Mouse (Mus musculus): ENCODE measurements around the gene D630039A03Rik.

D630039A03Rik gene

GRCm38 (mm10) chr4:57916201-57916661 lies at the start of gene D630039A03Rik:
D630039A03Rik (minus strand) TSS chr4:57916297.
- no peak for DNase-seq (ENCODE audit: low spot score)

DNA sequence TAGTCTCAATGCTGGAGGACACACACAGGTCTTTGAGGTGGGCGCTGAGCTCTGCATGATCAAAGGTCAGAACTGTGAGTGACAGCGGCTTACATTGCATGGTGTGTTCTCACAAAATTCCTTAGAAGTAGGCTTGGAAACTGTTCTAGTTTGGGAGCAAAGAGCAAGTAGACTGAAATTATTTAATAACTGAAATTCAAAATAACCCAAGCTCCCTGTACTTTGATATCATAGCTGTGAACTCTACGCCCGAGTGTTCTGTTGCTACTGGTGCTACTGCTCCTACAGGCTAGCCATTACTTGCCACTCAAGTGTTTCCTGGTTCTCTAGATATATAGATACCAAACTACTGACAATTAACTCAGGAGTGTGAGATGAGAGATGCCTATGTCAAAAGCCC lies 49.4 kb upstream of the D630039A03Rik start:
- DNase-seq (ENCODE audit: low spot score) = no peak

DNA sequence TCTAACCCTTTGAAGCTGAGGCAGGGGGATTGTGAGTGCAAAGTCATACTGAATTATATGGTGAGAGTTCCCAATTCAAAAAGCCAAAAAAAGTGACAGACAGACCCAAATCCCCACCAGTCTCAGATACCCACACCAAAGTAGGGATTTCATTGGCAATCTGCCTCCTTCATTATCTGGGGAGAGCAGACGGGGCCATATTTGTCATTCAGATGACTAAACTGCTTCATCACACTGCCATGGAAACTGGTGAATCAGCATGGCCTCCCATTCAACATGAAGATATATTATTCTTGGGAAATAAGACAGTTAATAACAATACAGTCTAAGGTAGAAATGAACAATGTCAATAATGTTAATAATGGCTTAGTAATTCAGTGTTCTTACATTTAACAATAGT lies 48.0 kb upstream of the D630039A03Rik start:
- no peak for DNase-seq (ENCODE audit: low spot score)

DNA sequence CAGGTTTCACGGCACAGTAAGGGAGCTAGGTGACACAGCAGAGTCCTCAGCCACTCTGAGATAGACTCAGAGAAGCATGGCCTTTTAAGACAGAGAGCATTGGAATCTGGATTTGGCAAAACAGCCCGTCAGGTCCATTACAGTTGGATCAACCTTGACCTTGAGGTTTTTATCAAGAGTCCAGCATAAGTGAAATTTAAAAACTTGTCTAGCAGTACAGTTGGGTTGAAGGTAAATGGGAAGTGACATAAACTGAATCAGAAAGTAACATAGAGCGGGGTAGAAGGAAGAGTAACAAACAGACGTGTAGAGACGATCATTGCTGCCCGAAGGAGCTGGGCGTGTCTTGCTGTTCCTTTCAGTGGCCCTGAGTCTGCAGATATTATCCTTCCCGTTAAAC lies 43.0 kb upstream of the D630039A03Rik start:
- no peak for DNase-seq (ENCODE audit: low spot score)

GRCm38 (mm10) chr4:57958098-57958497 lies 42.0 kb upstream of the D630039A03Rik start:
- DNase-seq (ENCODE audit: low spot score) = no peak

GRCm38 (mm10) chr4:57957200-57958085 lies 41.3 kb upstream of the D630039A03Rik start:
- peak; percentile 11 for DNase-seq (ENCODE audit: low spot score)

DNA sequence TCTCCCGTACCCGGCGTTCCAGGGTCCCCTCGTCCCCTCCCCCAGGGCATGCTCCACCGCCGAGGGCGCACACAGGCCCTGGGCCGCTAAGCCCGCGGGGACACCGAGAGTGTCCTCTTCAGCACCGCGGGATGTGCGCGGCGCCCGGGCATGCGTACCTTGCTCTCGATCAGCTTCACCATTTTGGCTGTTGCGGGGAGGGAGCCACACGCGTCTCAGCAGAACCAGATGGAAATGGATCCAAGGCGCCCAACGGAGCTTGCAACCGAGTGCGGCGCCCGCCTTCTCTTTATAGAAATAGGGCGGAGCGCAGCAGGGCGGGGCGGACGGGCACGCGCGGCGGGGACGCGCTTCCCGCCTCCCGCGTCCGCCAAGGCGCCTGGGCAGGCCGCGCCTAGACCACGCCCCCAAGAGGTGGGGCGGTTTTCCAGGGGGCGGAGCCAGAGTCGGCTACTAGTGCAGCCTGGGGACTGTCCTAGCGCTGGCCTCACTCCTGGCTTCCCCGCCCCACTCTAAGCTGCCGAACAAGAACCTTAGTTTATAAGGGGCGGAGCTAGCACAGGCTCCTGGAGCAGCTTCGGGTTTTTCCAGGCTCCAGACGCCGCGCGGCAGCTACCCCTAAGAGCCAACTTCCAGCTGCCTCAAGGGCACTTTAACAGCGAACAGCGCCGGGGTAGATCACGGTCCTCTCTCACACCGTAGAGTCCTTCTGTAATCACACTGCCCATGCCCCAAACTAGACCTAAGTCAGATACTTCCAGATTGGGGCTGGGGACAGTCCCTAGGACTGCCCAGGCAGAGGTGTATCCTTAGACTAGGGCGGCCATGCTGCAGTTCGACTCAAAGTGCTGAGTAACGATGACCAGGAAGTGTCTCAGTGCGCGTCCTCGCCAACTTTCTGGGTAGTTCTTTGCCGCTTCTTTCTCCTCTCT lies 40.2 kb upstream of the D630039A03Rik start, which contains the start of gene Txn1:
TSS of gene Txn1 (minus strand) at position 383 of the 932 bp plus-strand sequence.
- DNase-seq (ENCODE audit: low spot score) = peak; percentile 98

DNA sequence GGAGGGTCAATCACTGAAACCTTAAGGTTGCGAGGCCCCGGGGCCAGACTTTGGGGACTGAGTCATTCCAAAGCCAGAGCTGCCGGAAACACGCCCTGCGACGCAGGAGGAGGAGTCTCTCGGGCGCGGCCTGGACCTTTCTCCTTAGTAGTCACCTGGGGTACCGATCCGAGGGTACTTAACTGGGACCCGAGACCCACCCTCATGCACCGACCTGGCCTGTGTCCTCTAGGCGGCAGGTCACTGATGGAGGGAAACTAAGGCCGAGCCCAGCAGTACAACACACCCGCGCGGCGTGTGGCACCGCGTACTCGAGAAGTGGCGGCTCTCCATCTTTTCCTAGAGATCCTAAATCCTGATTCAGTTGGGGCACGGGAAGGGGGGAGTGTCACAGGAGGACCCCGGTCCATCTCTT lies 39.5 kb upstream of the D630039A03Rik start:
- peak; percentile 42 for DNase-seq (ENCODE audit: low spot score)

DNA sequence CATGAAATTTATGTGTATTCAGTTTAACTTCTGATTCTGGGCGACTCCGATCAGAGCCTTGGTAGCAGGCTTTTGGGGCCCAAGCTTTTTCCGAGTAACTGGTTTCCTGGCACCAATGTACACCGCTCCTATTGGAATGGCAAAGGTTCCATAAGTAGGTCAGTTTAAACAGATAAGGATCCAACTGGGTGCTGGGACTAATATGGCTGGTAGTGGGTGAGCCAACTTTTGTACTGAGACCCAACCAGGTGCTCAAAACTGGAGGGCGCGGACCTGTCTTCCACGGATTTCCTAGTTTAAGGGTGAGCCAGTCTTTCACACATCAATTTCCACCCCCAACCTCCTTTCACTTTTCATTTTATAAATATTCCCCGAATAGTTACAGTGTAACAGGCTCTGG lies 38.9 kb upstream of the D630039A03Rik start:
- no peak for DNase-seq (ENCODE audit: low spot score)

DNA sequence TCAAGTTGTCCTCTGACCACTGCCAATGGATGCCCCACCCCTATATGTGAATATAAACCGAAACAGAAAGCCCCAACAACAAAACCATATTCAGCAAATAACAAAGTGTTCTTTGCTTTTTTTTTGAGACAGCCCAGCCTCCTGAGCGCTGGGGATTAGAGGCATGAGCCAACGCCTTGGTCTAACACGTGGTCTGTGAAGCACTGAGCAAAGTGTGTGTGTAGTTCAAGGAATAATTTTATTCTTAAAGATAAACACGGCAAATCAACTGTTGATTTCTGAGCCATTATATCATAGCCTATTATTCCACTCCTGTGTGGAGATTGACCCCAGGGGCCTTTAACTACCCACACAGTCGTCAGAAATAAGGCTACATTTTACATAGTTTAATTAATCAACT lies 38.5 kb upstream of the D630039A03Rik start:
- DNase-seq (ENCODE audit: low spot score) = no peak

DNA sequence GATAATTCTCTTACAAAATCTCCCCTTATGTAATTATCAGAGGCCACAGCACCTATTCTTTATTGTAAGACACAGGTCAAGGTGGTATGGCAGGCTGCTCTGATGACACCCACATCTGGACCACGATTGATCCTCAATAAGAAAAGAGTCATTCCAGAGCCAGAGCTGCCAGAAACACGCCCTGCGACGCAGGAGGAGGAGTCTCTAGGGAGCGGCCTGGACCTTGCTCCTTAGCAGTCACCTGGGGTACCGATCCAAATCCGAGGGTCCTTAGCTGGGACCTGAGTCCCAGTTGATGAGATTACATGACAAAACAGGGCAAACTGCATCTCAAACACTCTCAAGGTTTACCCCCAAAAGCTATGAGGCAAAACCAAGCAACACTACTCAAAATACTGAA lies 37.7 kb upstream of the D630039A03Rik start:
- peak; percentile 7 for DNase-seq (ENCODE audit: low spot score)

GRCm38 (mm10) chr4:57952891-57953290 lies 36.8 kb upstream of the D630039A03Rik start:
- no peak for DNase-seq (ENCODE audit: low spot score)

DNA sequence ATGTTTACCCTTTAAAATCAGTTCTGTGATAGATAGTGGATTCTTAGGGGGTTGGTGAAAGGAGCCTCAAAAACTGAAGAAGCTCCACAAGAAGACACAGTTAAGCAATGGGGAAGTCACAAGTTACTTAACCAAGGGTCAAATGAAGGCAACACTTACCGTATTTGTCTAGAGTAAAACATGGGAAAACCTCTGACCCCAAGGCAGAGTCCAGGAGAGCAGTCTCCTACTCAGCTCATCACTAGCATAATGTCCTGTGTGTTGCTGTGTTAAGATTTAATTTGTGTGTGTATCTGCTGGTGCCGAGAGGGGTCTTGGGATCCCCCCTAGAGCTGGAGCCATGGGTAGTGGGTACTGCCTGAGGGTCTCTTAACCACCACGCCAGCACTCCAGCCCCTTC lies 36.3 kb upstream of the D630039A03Rik start:
- no peak for DNase-seq (ENCODE audit: low spot score)

DNA sequence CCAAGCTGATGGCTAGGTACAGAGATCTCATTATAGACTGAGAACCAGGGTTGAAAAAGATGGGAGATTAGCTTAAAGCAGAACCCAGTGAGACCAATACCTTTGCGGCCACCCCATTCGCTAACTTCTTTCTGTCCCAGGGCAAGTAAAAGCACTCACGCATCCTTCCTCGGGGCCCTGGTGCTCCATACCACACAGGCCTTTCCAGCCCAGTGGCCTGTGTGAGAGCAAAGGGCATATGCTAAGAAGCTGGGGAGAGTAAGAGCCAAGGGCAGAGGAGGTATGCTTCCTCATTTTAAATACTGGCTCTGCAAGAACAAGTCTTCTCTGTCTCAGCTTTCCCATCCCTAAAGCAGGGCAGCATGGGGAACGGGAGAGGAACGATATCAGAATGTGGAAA lies 33.8 kb upstream of the D630039A03Rik start:
- DNase-seq (ENCODE audit: low spot score) = no peak

GRCm38 (mm10) chr4:57947476-57947875 lies 31.4 kb upstream of the D630039A03Rik start:
- no peak for DNase-seq (ENCODE audit: low spot score)

DNA sequence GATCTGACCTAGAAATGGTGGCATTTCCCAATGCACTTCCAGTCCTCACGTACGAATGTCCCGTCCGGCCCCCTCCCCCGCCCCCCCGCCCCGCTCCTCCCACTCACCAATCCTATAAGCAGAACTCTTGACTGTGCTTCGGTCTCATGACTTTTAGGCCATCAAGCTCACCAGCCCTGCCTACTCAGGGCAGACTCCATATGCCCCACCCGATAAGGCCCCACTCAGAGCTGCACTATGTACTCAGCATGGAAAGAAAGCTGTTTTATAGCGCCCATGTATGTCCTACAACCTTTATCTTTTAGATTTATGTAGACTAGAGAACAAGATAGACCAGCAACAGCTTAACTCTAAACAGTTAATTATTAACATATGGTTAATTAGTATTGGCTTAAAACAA lies 30.9 kb upstream of the D630039A03Rik start:
- DNase-seq (ENCODE audit: low spot score) = no peak

DNA sequence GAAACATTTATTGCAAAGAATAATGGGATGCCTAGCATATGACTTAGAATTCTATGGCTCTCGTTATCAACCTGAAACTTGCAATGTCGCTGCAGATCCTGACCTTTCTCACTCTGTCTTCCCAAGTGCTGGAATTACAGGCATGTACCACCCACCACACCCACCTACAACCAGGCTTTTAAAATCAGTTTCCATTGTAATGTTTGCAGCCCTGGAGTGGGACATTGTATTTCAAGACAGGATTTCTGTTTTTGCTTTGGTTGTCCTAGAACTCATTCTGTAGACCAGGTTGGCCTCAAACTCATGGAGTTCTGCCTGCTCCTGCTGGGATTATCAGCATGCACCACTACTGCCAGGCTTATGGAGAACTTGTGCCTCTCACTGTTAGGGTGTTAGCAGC lies 26.8 kb upstream of the D630039A03Rik start:
- DNase-seq (ENCODE audit: low spot score) = no peak

GRCm38 (mm10) chr4:57940631-57941030 lies 24.5 kb upstream of the D630039A03Rik start:
- DNase-seq (ENCODE audit: low spot score) = no peak

GRCm38 (mm10) chr4:57937292-57937691 lies 21.2 kb upstream of the D630039A03Rik start:
- no peak for DNase-seq (ENCODE audit: low spot score)

- DNase-seq (ENCODE audit: low spot score) = no peak
Measured at GRCm38 (mm10) chr4:57934181-57934580, 18.1 kb upstream of the D630039A03Rik start.

DNA sequence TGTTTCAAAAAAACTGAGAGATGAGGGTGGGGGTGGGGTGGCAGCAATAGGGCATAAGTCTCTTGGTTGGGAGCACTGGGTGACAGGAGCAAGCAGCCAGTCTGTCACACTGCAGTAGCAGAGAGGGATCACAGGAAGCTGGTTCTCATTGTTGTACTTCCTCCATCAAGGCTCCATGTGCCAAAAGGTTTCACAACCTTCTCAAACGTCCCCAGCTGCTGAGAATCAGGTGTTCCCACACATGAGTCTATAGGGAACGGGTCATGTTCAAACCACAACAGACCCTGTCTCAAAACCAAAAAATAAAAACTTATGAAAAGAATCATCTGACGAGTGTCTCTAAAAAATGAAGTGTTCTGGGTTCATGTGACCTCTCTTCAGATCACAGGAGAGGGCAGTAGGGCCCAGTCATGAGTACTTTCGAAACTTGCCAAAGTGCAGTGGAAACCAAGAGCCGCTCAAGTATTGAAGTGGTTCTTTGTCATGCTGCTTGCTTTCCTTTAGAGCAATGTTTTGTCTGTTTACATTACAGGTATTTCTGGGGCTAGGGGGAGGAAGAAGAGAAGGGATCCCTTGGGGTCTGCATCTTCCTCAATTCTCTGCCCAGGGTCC lies 14.6 kb upstream of the D630039A03Rik start:
- no peak for DNase-seq (ENCODE audit: low spot score)

Data from ovary, postnatal 14 days (tissue).